ENCODE assay signal across 7 mouse cellular contexts in genomic region chr9:44343781-44344421, GRCm38 (mm10). TPM values are rescaled to one million over a fixed set of nuclear protein-coding genes. Genes with fewer than 3 reads are reported as not detected.
DNase-seq lines count a peak whose midpoint lies in the region; ATAC-seq lines count a peak whose summit lies in the region.

Gene Hmbs (minus strand): TSS chr9:44344228.

- peaks cover 5% of the 10 kb centered on the region for H3K4me1 ChIP-seq in embryonic facial prominence, embryonic 11.5 days (ENCODE audit: control insufficient read depth, insufficient read depth, low read length)
- no peaks in the 10 kb centered on the region; the same call in none of the 2 replicates for H3K4me1 ChIP-seq in limb, embryonic 11.5 days (ENCODE audit: control insufficient read depth, insufficient read depth, low read length)
- H3K4me1 ChIP-seq in midbrain, embryonic 14.5 days (ENCODE audit: control insufficient read depth, insufficient read depth, low read length): peaks cover 6% of the 10 kb centered on the region

- peak within 1 kb of the TSS; percentile 85 for H3K4me3 ChIP-seq in embryonic facial prominence, embryonic 11.5 days (ENCODE audit: low read depth, low read length)
- peak within 1 kb of the TSS; percentile 80 for H3K4me3 ChIP-seq in limb, embryonic 11.5 days (ENCODE audit: low read depth, low read length)
- peak within 1 kb of the TSS; percentile 72 for H3K4me3 ChIP-seq in midbrain, embryonic 14.5 days (replicated peaks; ENCODE audit: low read depth, low read length)

- H3K27ac ChIP-seq in embryonic facial prominence, embryonic 11.5 days (replicated peaks; ENCODE audit: low read depth, low read length): peak within 1 kb of the TSS; percentile 95
- peak within 1 kb of the TSS; percentile 97 for H3K27ac ChIP-seq in limb, embryonic 11.5 days (replicated peaks; ENCODE audit: low read depth, low read length)
- H3K27ac ChIP-seq in midbrain, embryonic 14.5 days (replicated peaks; ENCODE audit: low read depth, low read length): peak within 1 kb of the TSS; percentile 96

- peak; percentile 95 for DNase-seq in adrenal gland, postnatal 14 days
- DNase-seq in embryonic facial prominence, embryonic 11.5 days (ENCODE audit: low spot score): peak; percentile 93
- peak; percentile 98 for DNase-seq in kidney, adult 18-20 months
- peak; percentile 92 for DNase-seq in limb, embryonic 11.5 days (ENCODE audit: low spot score)
- DNase-seq in midbrain, embryonic 14.5 days: peak; percentile 94
- DNase-seq in spleen, adult 18-20 months: peak; percentile 81 to 91

- ATAC-seq in embryonic facial prominence, embryonic 11.5 days (replicated peaks; ENCODE audit: insufficient number of reproducible peaks, low FRiP score, low TSS enrichment, low read depth): peak; percentile 94
- ATAC-seq in granulocyte monocyte progenitor cell, adult 5-6 weeks (replicated peaks; ENCODE audit: poor library complexity, severe bottlenecking): peak; percentile 89
- ATAC-seq in limb, embryonic 11.5 days (ENCODE audit: insufficient number of reproducible peaks, low FRiP score, low TSS enrichment, low read depth): peak; percentile 93
- peak; percentile 96 for ATAC-seq in midbrain, embryonic 14.5 days (ENCODE audit: low FRiP score, low TSS enrichment)

- no peaks in the 10 kb centered on the region for H3K9me3 ChIP-seq in embryonic facial prominence, embryonic 11.5 days (replicated peaks; ENCODE audit: control insufficient read depth, low read length)
- no peaks in the 10 kb centered on the region for H3K9me3 ChIP-seq in limb, embryonic 11.5 days (ENCODE audit: control insufficient read depth, low read length)
- no peaks in the 10 kb centered on the region for H3K9me3 ChIP-seq in midbrain, embryonic 14.5 days (ENCODE audit: control insufficient read depth, low read length)

- peak within 1 kb of the TSS; percentile 88 for H3K9ac ChIP-seq in embryonic facial prominence, embryonic 11.5 days (replicated peaks; ENCODE audit: low read length)
- peak within 1 kb of the TSS; percentile 93 for H3K9ac ChIP-seq in limb, embryonic 11.5 days (ENCODE audit: low read length)
- H3K9ac ChIP-seq in midbrain, embryonic 14.5 days (replicated peaks; ENCODE audit: low read length): peak within 1 kb of the TSS; percentile 69

- under 1% methylated on average over 38 of the region's 39 CpGs for whole genome bisulfite sequencing in embryonic facial prominence, embryonic 11.5 days
- under 1% methylated on average over 39 of the region's 39 CpGs for WGBS in limb, embryonic 11.5 days
- 0% methylated on average over 39 of the region's 39 CpGs for WGBS in midbrain, embryonic 14.5 days

- peak within 1 kb of the TSS; percentile 73 for H3K4me2 ChIP-seq in embryonic facial prominence, embryonic 11.5 days (ENCODE audit: low read depth, low read length)
- H3K4me2 ChIP-seq in limb, embryonic 11.5 days (ENCODE audit: low read depth, severe bottlenecking): peak within 1 kb of the TSS; percentile 61
- H3K4me2 ChIP-seq in midbrain, embryonic 14.5 days (ENCODE audit: low read length): peak within 1 kb of the TSS; percentile 77

- H3K27me3 ChIP-seq in embryonic facial prominence, embryonic 11.5 days (ENCODE audit: control insufficient read depth, insufficient read depth, low read length): no peaks in the 10 kb centered on the region
- no peaks in the 10 kb centered on the region for H3K27me3 ChIP-seq in limb, embryonic 11.5 days (ENCODE audit: control insufficient read depth, insufficient read depth, low read length)
- no peaks in the 10 kb centered on the region for H3K27me3 ChIP-seq in midbrain, embryonic 14.5 days (ENCODE audit: control insufficient read depth, insufficient read depth, low read length)

- H3K36me3 ChIP-seq in embryonic facial prominence, embryonic 11.5 days (replicated peaks; ENCODE audit: control insufficient read depth, insufficient read depth, low read depth, low read length): peaks cover 4% of the 10 kb centered on the region
- H3K36me3 ChIP-seq in limb, embryonic 11.5 days (ENCODE audit: control insufficient read depth, insufficient read depth, low read length): peaks cover 17% of the 10 kb centered on the region
- peaks cover 39% of the 10 kb centered on the region for H3K36me3 ChIP-seq in midbrain, embryonic 14.5 days (ENCODE audit: control insufficient read depth, insufficient read depth, low read length)

RNA-seq across cellular contexts. Expression of gene Hmbs, which starts in this region (rescaled TPM):
- total RNA-seq in adrenal gland, postnatal 14 days (2021): 77.5 and 92.0 TPM in 2 replicates
- 152 and 161 TPM in 2 replicates for polyA plus RNA-seq in embryonic facial prominence, embryonic 11.5 days (2014; fragmentation: Nextera tagmentation; extraction: Ambion mirVana)
- total RNA-seq in granulocyte monocyte progenitor cell, adult 5-6 weeks (2014; fragmentation: Nextera tagmentation): 64.3 and 92.6 TPM in 2 replicates
- total RNA-seq in granulocyte monocyte progenitor cell, adult 5-6 weeks (2017): 32.2 and 47.4 TPM in 2 replicates
- polyA plus RNA-seq in limb, embryonic 11.5 days (2014; fragmentation: Nextera tagmentation; extraction: Ambion mirVana): 145 and 153 TPM in 2 replicates
- polyA plus RNA-seq in midbrain, embryonic 14.5 days (2014; fragmentation: Nextera tagmentation; extraction: Ambion mirVana): 53.5 and 64.7 TPM in 2 replicates

Comparison
In these comparisons a context has a peak if more than half of its experiments do, and no peak if none do; other contexts are left out.
1. Peak in every context shown above with its lines: DNase-seq, ATAC-seq, H3K4me3 ChIP-seq and H3K27ac ChIP-seq.